Mouse (Mus musculus): ENCODE results near the gene Sprn.
"Not testable (repeated sequence)": the region's sequence is repeated elsewhere in the genome, so short reads cannot be mapped to it uniquely, and the experiment has no call there.

Gene Sprn

DNA sequence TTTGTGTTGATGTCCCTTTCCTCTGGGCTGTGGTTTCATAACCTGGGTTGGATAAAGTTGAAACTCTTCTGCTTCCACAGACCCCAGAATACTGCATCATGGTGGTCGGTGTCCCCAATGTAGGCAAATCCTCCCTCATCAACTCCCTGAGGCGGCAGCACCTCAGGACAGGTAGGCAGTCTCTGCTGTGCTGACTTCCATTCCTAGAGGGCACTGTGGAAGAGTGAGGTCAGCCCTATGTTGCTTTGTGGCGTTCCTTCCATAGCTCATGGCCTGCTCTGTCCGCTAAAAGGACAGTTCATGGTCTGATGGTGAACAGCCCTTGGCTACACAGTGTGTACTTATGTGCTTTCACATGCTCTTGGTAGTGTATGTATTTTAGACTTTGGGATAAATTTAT, 10.1 kb downstream of the Sprn start:
- no peak for DNase-seq (ENCODE audit: low read depth, low spot score)

DNA sequence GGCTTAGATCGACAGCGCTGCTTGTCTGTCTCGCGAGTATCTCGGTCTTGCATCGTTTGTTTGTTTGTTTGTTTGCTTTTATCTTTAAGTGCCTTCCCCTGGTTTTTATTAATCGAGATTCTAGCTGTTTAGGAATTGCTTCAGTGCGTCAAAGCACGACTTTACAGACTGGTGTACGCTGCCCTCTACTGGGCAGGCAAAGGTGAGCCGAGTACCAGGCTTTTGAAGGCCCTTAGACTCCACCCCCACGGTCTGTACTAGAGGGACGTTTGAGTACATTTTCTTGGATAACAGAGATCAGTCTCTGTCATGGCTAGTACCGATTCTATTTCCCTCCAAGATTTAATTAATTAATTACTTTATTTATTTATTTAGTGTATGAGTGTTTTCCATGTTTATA, 13.3 kb downstream of the Sprn start:
- DNase-seq (ENCODE audit: low read depth, low spot score) = peak; percentile 41

DNA sequence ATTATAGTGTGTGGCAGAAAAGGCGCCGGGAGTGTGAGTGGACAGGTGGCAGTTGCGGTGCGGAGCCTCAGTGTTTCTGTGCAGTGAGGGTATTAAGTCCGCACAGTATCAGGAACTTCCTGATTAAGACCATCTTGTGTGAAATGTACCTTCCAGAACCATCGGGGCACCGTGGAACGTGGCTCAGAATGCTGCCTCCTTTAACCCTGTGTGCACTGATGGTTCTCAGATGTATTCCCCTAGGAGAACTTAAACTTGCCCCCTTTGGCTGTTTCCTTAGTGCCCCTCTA, 16.7 kb downstream of the Sprn start:
- DNase-seq (ENCODE audit: low read depth, low spot score) = no peak

DNA sequence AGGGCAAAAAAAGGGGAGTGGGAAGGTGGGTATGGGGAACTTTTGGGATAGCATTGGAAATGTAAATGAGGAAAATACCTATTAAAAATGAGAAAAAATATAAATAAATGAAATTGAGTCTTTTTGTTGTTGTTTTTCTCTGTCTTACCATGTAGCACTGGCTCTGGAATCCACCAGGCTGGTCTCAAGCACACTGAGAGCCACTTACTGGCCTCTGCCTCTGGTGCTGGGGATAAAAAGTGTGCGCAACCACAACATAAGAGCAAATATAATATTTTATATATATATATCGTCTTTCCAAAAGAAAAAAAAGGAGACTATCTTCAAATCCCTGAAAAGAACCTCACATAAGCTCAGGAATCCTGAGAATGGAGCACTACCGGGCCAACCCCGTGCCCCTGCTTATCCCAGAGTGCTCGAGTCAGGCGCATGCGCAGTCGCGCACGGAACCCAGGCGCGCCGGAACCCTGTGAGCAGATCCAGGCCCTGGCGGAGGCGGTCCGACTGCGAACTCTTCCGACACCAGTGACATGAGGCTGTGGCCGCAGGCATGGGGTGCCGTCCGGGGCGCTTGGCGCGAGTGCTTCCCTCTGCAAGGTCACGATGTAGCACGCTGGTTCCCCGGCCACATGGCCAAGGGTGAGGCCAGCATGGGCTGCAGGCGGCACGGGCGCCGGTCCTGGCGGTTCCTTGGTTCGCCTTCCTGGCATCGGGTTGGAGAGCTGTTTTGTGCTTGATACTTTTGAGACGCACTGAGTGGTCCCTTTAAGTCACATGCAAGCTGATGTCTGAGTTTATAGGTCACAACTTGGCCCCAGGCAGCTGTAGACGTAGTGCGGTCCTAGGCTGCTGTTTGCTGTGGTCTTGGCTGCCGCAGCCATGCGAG, 17.3 kb downstream of the Sprn start, which contains the start of gene Mtg1:
TSS of gene Mtg1 (plus strand) at position 430 of the 886 bp plus-strand sequence.
- peak; percentile 96 for DNase-seq (ENCODE audit: low read depth, low spot score)

DNA sequence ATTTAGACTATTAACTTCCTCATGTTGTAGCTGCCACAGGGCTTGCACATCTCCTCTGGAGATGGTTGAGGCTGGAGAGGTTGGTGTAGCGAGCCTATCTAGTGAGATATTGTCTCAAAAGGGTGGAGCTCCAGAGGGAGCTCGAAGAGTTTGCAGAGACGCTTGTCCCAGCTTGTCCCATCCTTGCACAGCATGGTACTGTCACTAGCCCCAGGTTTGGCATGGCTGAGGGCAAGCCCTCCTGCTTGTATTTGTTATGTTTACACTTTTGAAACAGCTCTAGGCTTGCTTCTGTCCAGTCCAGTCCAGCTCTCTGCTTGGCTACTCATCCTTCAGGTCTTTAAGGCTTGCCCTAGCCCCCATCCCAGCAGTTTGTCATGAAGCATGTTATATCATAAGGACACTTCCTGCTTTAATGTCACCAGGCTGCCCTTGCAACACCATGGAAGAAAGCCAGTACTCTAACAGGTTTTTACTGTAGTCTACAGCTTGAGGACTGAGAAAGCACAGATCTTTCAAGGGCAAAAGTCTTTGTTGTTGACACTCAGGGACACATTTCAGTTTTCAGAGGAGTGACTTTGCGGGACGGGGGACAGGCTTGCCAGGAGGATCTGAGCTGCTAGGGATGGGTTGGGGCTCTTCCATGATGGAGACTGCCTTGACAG, 19.4 kb downstream of the Sprn start:
- no peak for DNase-seq (ENCODE audit: low read depth, low spot score)

DNA sequence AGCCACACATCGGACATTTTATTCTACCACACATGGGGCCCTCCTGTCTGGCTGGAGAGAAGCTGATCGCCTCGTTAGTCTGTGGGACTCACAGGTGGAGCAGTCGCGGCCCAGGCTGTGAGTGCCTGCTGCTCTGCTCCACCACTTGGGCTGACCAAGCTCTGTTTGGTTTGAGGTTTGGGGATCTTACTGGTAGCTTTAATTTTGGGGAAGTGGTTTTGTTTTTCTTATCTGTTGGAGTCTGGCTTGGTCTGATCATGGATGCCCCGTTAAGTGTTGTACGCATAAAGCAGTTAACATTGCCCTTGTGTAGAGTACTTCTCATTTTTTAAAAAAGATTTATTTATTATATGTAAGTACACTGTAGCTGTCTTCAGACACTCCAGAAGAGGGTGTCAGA, 20.6 kb downstream of the Sprn start:
- DNase-seq (ENCODE audit: low read depth, low spot score) = not testable (repeated sequence)

DNA sequence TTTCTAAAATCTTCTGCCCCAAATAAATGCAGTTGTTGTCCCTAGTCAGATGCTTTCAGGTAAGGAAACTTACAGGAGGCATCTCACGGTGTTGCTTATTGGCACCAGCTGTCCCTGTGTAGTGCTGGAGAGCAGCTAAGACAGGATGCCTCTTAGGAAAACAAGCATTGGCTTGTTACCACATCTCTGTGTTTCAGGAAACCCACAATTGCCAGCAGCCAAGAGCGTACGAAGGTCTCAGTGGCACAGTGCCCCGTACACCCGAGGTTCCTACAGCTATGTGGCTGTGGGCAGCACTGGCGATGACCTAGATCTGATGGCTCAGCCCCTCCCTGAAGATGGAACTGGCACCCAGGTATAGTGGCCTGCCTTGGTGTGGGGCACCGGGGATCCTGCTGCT, 22.5 kb downstream of the Sprn start:
- DNase-seq (ENCODE audit: low read depth, low spot score) = not testable (repeated sequence)

DNA sequence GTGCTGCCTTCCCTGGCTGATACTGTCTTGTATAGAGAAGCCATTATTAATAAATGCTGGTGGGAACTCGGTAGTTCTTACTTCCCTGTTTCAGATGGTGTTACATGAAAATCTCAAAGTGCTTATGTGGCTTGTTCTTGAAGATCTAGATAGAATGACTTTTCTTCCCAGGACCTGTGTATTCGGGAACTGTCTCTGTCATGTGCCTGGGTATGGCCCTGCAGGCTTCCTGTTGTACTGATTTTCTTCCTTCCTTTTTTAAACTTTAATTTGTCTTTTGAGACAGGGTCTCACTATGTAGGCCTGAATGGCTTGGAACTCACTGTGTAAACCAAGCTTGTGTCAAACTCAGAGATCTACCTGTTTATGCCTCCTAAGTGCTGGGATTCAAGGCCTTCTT, 26.8 kb downstream of the Sprn start:
- DNase-seq (ENCODE audit: low read depth, low spot score) = no peak

DNA sequence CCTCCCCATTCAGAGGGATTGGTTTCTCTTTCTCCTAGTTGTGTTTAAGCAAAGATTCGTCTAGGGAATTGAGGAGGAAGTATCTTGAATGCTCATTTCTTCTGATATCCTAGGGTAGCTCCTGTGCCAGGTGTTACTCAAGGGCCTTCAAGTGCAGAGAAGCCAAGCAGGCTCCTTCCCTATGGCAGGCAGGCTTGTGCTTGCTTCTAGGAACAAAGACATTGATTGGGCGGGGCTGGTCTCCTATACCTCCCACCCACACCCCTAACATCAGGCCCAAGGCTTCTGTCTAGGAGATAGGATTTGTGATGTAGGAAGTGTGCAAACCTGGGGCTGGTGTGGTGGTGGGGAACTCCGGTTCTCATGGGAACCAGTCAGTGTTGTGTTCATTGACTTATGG, 27.7 kb downstream of the Sprn start:
- DNase-seq (ENCODE audit: low read depth, low spot score) = no peak

DNA sequence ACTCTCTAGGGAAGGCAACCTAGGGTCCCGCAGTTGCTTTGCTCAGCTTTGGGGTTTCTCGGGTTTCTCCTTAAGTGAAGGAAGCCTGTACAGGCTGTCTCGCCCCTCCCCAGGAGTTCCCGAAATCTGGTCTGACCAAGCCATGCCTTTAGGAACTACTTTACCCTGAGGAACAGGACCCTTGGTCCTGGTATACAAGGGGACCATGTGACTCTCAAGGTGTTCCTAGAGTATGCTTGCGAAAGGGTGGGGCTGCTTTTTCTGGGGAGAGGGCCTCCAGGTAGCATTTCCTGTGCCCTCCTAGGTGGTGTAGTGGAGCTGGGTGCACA, 28.7 kb downstream of the Sprn start:
- DNase-seq (ENCODE audit: low read depth, low spot score) = no peak

DNA sequence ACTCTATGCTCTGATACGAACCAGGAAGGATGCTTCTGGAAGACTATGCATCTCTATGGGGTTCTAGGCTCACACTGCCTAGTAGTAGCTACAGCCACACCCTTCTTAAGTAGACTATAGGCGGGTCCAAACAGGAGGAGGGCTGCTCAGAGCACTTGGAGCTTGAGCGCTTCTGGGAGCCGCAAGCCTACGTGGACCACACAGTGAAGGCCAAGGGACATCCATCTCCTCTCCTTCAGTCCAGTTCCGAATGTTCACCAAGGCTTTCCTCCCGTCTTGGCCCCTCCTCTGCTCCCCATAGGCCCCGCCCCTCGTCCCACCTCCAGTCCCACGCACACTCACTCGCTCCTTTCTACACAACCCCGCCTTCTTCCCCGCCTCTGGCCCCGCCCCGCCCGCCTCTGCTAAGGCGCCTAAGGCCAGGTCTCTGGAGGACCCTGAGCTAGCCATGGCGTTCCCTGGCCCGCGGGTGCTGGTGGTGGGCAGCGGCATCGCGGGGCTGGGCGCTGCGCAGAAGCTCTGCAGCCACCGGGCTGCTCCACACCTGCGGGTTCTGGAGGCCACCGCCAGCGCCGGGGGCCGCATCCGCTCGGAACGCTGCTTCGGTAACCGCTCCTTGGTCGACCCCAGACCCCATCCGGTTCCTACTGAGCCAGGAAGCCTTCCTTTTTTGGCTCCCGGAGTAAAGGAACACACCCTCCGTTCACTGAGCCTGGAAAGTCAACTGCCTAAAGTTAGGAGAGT, 29.2 kb downstream of the Sprn start:
- DNase-seq (ENCODE audit: low read depth, low spot score) = peak; percentile 87

DNA sequence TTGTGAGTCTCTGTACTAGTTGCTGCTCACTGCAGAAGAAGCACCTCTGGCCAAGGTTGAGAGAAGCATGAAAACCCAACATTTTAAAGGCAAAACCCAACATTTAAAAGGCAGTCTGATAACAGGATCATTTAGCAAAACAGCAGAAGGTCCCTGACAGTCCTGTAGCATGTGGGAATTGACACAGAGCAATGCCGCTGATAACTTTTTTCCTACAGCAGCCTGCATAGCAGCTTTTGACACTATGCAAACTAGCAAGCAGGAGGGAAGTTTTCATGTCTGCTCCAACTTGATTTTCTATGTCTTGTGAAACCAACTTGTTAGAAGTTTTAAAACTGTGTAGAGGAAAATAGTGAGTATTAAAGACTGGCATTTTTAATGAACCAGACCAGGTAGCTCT, 30.3 kb downstream of the Sprn start:
- DNase-seq (ENCODE audit: low read depth, low spot score) = no peak

DNA sequence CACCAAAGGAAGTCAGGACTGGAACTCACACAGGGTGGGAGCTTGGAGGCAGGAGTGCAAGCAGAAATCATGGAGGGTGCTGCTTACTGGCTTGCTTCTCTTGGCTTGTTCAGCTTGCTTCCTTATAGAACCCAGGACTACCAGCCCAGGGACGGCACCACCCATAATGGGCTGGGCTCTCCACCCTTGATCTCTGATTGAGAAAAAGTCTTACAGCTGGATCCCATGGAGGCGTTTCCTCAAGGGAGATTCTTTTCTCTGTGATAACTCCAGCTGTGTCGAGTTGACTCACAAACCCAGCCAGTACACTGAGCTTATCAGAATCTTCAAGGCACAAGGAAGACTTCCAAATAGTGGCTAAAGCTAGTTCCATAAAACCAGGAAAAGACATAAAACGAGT, 31.9 kb downstream of the Sprn start:
- no peak for DNase-seq (ENCODE audit: low read depth, low spot score)

DNA sequence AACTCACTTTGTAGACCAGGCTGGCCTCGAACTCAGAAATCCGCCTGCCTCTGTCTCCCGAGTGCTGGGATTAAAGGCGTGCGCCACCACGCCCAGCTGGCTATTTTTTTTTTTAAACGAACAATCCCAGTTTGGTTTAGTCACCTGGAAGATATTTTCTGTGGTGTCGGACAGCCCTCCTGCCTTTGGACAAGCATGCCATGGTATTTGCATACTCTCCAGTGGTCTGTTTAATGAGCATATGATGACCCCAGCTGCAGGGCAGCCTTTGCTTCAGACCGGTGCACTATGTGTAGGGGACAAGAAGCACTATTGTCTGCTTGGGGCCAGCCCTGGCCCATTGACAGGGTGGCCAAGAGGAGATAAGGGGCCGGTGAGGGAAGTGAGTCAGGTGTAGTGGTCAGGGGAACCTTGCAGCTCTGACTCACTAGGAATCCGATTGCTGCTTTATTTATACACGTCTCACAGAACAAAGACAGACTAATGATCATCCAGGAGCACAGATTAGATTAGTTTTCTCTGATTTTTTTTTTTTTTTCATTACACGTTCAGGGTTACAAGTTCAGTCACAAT, 33.3 kb downstream of the Sprn start:
- no peak for DNase-seq (ENCODE audit: low read depth, low spot score)

DNA sequence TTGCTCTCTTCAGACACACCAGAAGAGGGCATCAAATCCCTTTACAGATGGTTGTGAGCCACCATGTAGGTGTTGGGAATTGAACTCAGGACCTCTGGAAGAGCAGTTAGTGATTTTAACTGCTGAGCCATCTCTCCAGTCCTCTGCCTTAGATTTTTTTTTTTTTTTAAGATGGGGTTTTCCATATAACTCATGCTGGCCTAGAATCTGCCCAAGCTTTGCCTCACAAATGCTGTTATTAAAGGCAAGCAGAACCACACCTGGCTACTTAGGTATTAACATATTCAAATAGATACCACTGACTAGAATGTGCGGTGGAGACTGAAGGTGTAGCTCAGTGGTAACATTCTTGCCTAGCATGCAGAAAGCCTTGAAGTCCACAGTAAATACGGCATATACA, 34.2 kb downstream of the Sprn start:
- no peak for DNase-seq (ENCODE audit: low read depth, low spot score)

DNA sequence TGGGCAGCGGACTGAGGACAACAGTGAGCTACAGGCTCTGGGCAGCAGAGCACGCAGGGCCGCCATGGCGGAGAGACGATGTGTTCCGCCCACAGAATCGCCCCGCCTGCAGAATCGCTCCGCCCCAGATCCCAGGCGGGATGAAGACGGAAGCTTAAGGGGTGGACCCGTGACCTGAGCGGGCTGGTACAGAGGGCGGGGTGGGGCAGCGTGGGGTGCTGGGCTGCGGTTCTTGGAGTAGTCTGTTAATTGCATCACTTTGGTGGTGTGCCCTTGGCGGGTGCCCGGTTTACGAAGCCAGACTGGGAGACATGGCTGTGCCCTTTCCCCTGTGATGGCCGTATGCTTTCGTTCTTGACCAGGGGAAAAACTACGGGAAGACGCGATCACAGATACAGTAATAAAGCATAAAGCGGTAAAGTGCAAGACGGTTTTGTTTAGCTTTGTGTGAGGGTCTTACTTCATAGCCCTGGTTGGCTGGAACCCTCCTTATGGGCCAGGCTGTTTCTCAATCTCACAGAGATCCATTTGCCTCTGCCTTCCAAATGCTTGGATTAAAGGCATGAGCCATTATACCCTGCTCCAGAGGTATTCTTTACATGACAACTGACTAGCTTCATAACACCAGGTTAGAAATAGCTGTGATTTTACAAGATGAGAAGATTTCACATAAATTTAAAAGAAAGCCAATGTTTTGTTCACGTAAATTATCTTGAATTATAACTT, 38.2 kb downstream of the Sprn start, which contains the start of gene Echs1:
TSS of gene Echs1 (minus strand) at position 148 of the 726 bp plus-strand sequence.
- peak; percentile 91 for DNase-seq (ENCODE audit: low read depth, low spot score)

DNA sequence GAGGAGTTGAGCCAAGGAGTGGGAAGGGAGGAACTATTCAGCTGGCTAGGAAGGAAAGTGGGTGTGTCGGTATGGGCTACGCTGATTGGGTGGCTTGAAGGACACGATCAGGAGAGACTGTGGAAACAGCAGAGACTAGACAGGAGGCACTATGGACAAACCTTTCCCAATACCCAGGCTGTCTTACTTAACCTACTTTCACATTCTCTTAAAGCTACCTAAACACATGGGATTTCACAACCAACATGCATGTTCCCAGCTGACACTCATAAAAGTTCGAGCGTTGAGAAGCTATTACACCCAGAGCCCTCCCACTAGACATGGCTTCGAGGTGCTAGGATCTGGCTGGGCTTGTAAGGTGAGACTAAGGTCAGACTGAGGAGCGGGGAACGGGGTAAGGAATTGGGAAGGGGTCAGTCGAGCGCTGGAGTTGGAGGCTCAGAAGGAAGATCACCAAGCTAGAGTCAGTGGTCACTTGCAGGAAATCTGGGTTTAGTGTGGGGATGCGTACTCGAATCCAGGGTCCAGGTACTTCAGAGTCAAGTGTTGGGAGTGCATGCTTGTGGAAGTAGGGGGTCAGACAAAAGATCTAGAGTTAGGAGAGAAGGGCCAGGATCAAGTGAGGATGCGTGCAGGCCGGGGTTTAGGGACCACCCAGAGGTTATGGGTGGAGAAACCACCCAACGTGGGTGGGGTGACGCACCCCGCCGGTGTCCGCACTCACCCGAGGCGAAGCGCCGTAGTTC, 38.9 kb downstream of the Sprn start, which contains the start of gene Paox:
TSS of gene Paox (plus strand) at position 217 of the 746 bp plus-strand sequence.
- DNase-seq (ENCODE audit: low read depth, low spot score) = peak; percentile 84

DNA sequence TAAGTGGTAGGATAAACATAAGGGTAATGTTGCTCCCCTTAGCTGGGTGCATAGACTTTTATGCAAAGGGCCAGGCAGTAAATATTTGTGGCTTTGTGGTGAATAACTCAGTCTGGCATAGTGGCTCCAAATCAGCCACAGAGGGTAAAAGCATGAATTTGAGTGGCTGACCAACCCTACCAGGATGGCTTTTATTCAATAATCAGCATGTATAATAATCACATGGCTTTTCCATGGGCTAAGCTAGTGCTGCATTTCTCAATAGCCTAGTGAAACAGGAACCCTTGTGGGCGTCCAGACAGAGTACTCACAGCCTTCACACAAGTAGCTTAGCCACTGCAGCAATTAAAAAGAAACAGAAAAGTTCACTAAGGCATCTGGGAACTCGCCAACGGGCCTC, 42.7 kb downstream of the Sprn start:
- DNase-seq (ENCODE audit: low read depth, low spot score) = no peak

DNA sequence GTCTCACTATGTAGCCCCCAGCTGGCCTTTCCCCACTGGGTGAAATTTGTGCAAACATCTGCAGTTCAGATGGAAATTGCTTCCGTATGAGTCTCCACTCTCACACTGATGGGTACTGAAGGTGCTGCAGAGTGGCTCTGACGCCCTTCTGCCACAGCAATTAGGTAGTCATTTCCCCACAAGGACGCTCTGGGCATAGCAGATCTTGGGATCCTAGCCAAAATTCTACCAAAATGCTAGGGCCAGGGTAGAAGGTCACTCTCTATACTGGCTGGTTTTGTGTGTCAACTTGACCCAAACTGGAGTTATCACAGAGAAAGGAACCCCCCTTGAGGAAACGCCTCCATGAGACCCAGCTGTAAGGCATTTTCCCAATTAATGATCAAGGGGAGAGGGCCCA, 50.7 kb downstream of the Sprn start:
- DNase-seq (ENCODE audit: low read depth, low spot score) = no peak

DNA sequence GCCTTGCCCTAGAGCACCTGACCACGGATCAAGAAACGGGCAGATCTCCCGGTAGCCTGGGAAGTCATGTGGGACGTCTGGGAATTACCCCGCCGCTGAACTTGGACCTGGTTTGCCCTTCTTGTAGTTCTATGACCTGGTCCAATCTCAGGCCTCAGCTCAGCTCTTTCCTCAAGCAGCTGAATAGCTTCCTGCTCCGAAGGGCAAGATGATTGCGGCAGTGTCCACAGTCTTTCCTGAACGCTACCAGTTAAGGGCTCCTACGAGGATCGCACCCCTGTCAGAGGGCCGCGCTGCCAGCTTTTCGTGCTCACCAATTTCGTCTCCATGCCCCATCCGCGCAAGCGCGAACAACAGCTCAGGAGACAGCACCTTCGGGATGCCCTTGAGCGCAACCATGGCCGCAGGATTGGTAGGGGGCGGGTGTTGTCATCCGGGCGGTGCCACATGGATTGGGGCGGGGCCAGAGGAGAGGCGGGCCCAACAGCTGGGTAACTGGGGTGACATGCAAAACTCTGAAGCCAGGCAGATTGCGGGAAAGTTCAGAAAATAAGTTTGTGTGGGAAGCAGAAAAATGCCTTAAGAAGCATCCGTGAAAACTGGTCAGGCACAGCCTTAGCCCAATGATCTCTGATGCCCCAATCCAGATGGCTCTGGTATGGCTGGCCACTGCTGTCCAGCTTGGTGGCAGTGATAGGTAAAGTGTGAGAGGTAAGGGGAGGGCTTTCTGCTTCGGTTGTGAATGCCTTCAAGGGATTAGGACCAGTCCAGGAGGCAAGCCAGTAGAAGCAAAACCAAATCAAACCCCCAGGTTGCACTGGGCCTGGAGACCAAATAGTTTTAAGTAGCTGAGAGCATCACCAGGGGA, 52.5 kb downstream of the Sprn start, which contains the start of gene Fuom:
TSS of gene Fuom (minus strand) at position 449 of the 868 bp plus-strand sequence.
- DNase-seq (ENCODE audit: low read depth, low spot score) = peak; percentile 75

All from skeletal muscle tissue, adult 2 months (tissue).